Mouse (Mus musculus) stomach, embryonic 15.5 days (tissue): ENCODE data around the gene Rhou. TPM values are rescaled to one million over a fixed set of nuclear protein-coding genes. Genes with fewer than 3 reads are reported as not detected.

Source experiments
- ATAC-seq: fragments of 200-750 bp; cut with Nextera tagmentation; 2 replicates; pipeline ENCODE4 v1.8.0; 2017; ENCODE audit warnings: low read depth, moderate number of reproducible peaks, moderate TSS enrichment; ENCODE audit not compliant: insufficient read depth, low FRiP score
- H3K27ac ChIP-seq: fragments of 300-500 bp; sonication (generic); 2 replicates; pipeline ENCODE4 v1.5.1; 2015; ENCODE audit warnings: mild to moderate bottlenecking, inconsistent platforms
- H3K27me3 ChIP-seq: fragments of 300-500 bp; sonication (generic); replicated peaks from 2 replicates; pipeline ENCODE4 v1.6.1; 2015; ENCODE audit warnings: inconsistent platforms
- H3K36me3 ChIP-seq: fragments of 300-500 bp; sonication (generic); 2 replicates; pipeline ENCODE4 v1.6.1; 2015; ENCODE audit warnings: inconsistent platforms
- H3K4me1 ChIP-seq: fragments of 300-500 bp; sonication (generic); 2 replicates; pipeline ENCODE4 v1.6.1; 2015; ENCODE audit warnings: inconsistent platforms
- H3K4me2 ChIP-seq: fragments of 300-500 bp; sonication (generic); 2 replicates; pipeline ENCODE4 v1.6.1; 2015; ENCODE audit warnings: mild to moderate bottlenecking, inconsistent platforms
- H3K4me3 ChIP-seq: fragments of 300-500 bp; sonication (generic); replicated peaks from 2 replicates; pipeline ENCODE4 v1.5.1; 2015; ENCODE audit warnings: inconsistent platforms
- H3K9ac ChIP-seq: fragments of 300-500 bp; sonication (generic); 2 replicates; pipeline ENCODE4 v1.6.1; 2015; ENCODE audit warnings: inconsistent platforms
- H3K9me3 ChIP-seq: fragments of 300-500 bp; sonication (generic); 2 replicates; pipeline ENCODE4 v1.6.1; 2016; ENCODE audit warnings: inconsistent platforms
- WGBS: fragments of 180-500 bp; shearing (Covaris S2); methylation state at CpG from one replicate; pipeline ENCODE4 v1.1.7; 2015; 5-methylcytosine and 5-hydroxymethylcytosine counted together
- polyA plus RNA-seq: library from polyadenylated mRNA; unstranded; fragments of >200 nt; fragmentation: Nextera tagmentation; extraction: Ambion mirVana; gene quantifications from 2 replicates; pipeline ENCODE4 v1.2.1, GENCODE M21; 2015

Rhou gene
- polyA plus RNA-seq, 1 experiment from 2014 or later: 8.9 TPM

GRCm38 (mm10) chr8:123675611-123676010, 21.9 kb downstream of the Rhou start:
- no peaks in the 10 kb centered on the region for H3K27me3 ChIP-seq
- no peaks in the 10 kb centered on the region for H3K9me3 ChIP-seq
- H3K27ac ChIP-seq: no peak overlapping the region; the same call in 1 of the 2 replicates
- peak; percentile 67; the same call in 1 of the 2 replicates for ATAC-seq
- WGBS: 38% methylated on average over 5 of the region's 5 CpGs
- H3K4me1 ChIP-seq: no peaks in the 10 kb centered on the region
- H3K9ac ChIP-seq: no peak overlapping the region
- no peak overlapping the region for H3K4me3 ChIP-seq
- no peak overlapping the region for H3K4me2 ChIP-seq
- no peaks in the 10 kb centered on the region for H3K36me3 ChIP-seq

- Histone ChIP-seq H3K27me3 (no peaks in the 10 kb centered on the region), H3K36me3 (no peaks in the 10 kb centered on the region), H3K27ac (no peak overlapping the region), H3K4me2 (no peak overlapping the region), H3K9me3 (no peaks in the 10 kb centered on the region), H3K9ac (no peak overlapping the region), H3K4me1 (peaks cover 11% of the 10 kb centered on the region; the same call in 1 of the 2 replicates), H3K4me3 (no peak overlapping the region)
- no peak for ATAC-seq
- WGBS: 68% methylated on average over 4 of the region's 4 CpGs
Measured at GRCm38 (mm10) chr8:123678390-123678789, 24.7 kb downstream of the Rhou start.

- peak; percentile 72 for ATAC-seq
- H3K9me3 ChIP-seq: no peaks in the 10 kb centered on the region
- peak overlapping the region; percentile 5; the same call in 1 of the 2 replicates for H3K4me2 ChIP-seq
- no peaks in the 10 kb centered on the region for H3K36me3 ChIP-seq
- peaks cover 12% of the 10 kb centered on the region; the same call in 1 of the 2 replicates for H3K4me1 ChIP-seq
- H3K9ac ChIP-seq: no peak overlapping the region
- WGBS: 24% methylated on average over 18 of the region's 18 CpGs
- no peak overlapping the region for H3K4me3 ChIP-seq
- no peaks in the 10 kb centered on the region for H3K27me3 ChIP-seq
- H3K27ac ChIP-seq: no peak overlapping the region
Measured at GRCm38 (mm10) chr8:123682073-123682761, 28.5 kb downstream of the Rhou start.

- Histone ChIP-seq H3K4me1 (peaks cover 12% of the 10 kb centered on the region; the same call in 1 of the 2 replicates), H3K36me3 (no peaks in the 10 kb centered on the region), H3K4me3 (no peak overlapping the region), H3K27ac (no peak overlapping the region), H3K9ac (no peak overlapping the region), H3K9me3 (no peaks in the 10 kb centered on the region), H3K27me3 (no peaks in the 10 kb centered on the region), H3K4me2 (no peak overlapping the region)
- ATAC-seq: no peak
- 45% methylated on average over 7 of the region's 7 CpGs for WGBS
Measured at GRCm38 (mm10) chr8:123683321-123683720, 29.6 kb downstream of the Rhou start.

GRCm38 (mm10) chr8:123684806-123685205, 31.1 kb downstream of the Rhou start:
- no peak overlapping the region for H3K27ac ChIP-seq
- no peak for ATAC-seq

GRCm38 (mm10) chr8:123685477-123685876, 31.7 kb downstream of the Rhou start:
- H3K4me3 ChIP-seq: no peak overlapping the region
- no peak overlapping the region for H3K27ac ChIP-seq
- 81% methylated on average over 4 of the region's 4 CpGs for WGBS

More at GRCm38 (mm10) chr8:123684806-123685205, 31.1 kb downstream of the Rhou start:
- H3K4me1 ChIP-seq: peaks cover 12% of the 10 kb centered on the region; the same call in 1 of the 2 replicates
- no peaks in the 10 kb centered on the region for H3K36me3 ChIP-seq
- H3K4me2 ChIP-seq: no peak overlapping the region
- no peak overlapping the region for H3K9ac ChIP-seq
- no peaks in the 10 kb centered on the region for H3K9me3 ChIP-seq
- H3K4me3 ChIP-seq: no peak overlapping the region
- 82% methylated on average over 7 of the region's 7 CpGs for WGBS
- no peaks in the 10 kb centered on the region for H3K27me3 ChIP-seq

GRCm38 (mm10) chr8:123687826-123688225, 34.1 kb downstream of the Rhou start:
- H3K27me3 ChIP-seq: no peaks in the 10 kb centered on the region
- H3K27ac ChIP-seq: no peak overlapping the region
- ATAC-seq: no peak
- no peak overlapping the region for H3K4me2 ChIP-seq
- no peaks in the 10 kb centered on the region for H3K36me3 ChIP-seq
- 40% methylated on average over 4 of the region's 4 CpGs for WGBS
- H3K9ac ChIP-seq: no peak overlapping the region
- 0 out of 2 replicates have a peak, but pooled peaks cover 4% of the 10 kb centered on the region for H3K4me1 ChIP-seq
- H3K9me3 ChIP-seq: no peaks in the 10 kb centered on the region
- H3K4me3 ChIP-seq: no peak overlapping the region

More at GRCm38 (mm10) chr8:123685477-123685876, 31.7 kb downstream of the Rhou start:
- H3K4me2 ChIP-seq: no peak overlapping the region
- H3K27me3 ChIP-seq: no peaks in the 10 kb centered on the region
- H3K9ac ChIP-seq: no peak overlapping the region
- no peaks in the 10 kb centered on the region for H3K9me3 ChIP-seq
- no peaks in the 10 kb centered on the region for H3K36me3 ChIP-seq
- ATAC-seq: no peak
- peaks cover 12% of the 10 kb centered on the region; the same call in 1 of the 2 replicates for H3K4me1 ChIP-seq

- no peaks in the 10 kb centered on the region for H3K4me1 ChIP-seq
- no peak overlapping the region for H3K27ac ChIP-seq
- no peak for ATAC-seq
- no peak overlapping the region for H3K4me3 ChIP-seq
- WGBS: 80% methylated on average over 10 of the region's 10 CpGs
- H3K27me3 ChIP-seq: no peaks in the 10 kb centered on the region
- no peak overlapping the region for H3K4me2 ChIP-seq
- no peaks in the 10 kb centered on the region for H3K9me3 ChIP-seq
- H3K36me3 ChIP-seq: no peaks in the 10 kb centered on the region
- no peak overlapping the region for H3K9ac ChIP-seq
Measured at GRCm38 (mm10) chr8:123692165-123692962, 38.6 kb downstream of the Rhou start.

GRCm38 (mm10) chr8:123696167-123696566, 42.4 kb downstream of the Rhou start:
- peaks cover 12% of the 10 kb centered on the region; the same call in 1 of the 2 replicates for H3K4me1 ChIP-seq
- H3K9ac ChIP-seq: no peak overlapping the region
- WGBS: 67% methylated on average over 9 of the region's 9 CpGs
- H3K4me2 ChIP-seq: no peak overlapping the region
- no peaks in the 10 kb centered on the region for H3K27me3 ChIP-seq
- H3K27ac ChIP-seq: no peak overlapping the region
- H3K9me3 ChIP-seq: no peaks in the 10 kb centered on the region
- no peak overlapping the region for H3K4me3 ChIP-seq
- no peaks in the 10 kb centered on the region for H3K36me3 ChIP-seq
- ATAC-seq: no peak

GRCm38 (mm10) chr8:123697329-123697728, 43.6 kb downstream of the Rhou start:
- H3K9me3 ChIP-seq: no peaks in the 10 kb centered on the region
- no peak overlapping the region; the same call in 1 of the 2 replicates for H3K27ac ChIP-seq
- peak; percentile 83 for ATAC-seq
- WGBS: 42% methylated on average over 5 of the region's 5 CpGs
- H3K36me3 ChIP-seq: no peaks in the 10 kb centered on the region
- no peaks in the 10 kb centered on the region for H3K27me3 ChIP-seq
- H3K4me3 ChIP-seq: no peak overlapping the region
- no peak overlapping the region for H3K9ac ChIP-seq
- no peak overlapping the region for H3K4me2 ChIP-seq
- peaks cover 23% of the 10 kb centered on the region; the same call in 1 of the 2 replicates for H3K4me1 ChIP-seq

GRCm38 (mm10) chr8:123700399-123701070, 46.8 kb downstream of the Rhou start:
- no peak overlapping the region for H3K27ac ChIP-seq

More at GRCm38 (mm10) chr8:123700399-123701070, 46.8 kb downstream of the Rhou start:
- WGBS: 49% methylated on average over 12 of the region's 12 CpGs
- no peaks in the 10 kb centered on the region for H3K27me3 ChIP-seq
- ATAC-seq: no peak
- H3K36me3 ChIP-seq: no peaks in the 10 kb centered on the region
- H3K4me1 ChIP-seq: peaks cover 26% of the 10 kb centered on the region
- no peak overlapping the region for H3K4me2 ChIP-seq
- no peak overlapping the region for H3K9ac ChIP-seq
- H3K9me3 ChIP-seq: no peaks in the 10 kb centered on the region
- H3K4me3 ChIP-seq: no peak overlapping the region
